Mouse (Mus musculus): ENCODE measurements around the gene Sec61b. TPM values are rescaled to one million over a fixed set of nuclear protein-coding genes. Genes with fewer than 3 reads are reported as not detected.

The Sec61b gene
- polyA plus RNA-seq, 1 experiment from 2014 or later = 456 TPM

- WGBS = 83% methylated on average over 3 of the region's 3 CpGs
- Histone ChIP-seq H3K4me1 (no peaks in the 10 kb centered on the region), H3K27ac (no peak overlapping the region), H3K27me3 (peaks cover 7% of the 10 kb centered on the region; the same call in 1 of the 2 replicates), H3K9me3 (no peaks in the 10 kb centered on the region), H3K4me3 (no peak overlapping the region), H3K36me3 (no peaks in the 10 kb centered on the region), H3K4me2 (no peak overlapping the region), H3K9ac (no peak overlapping the region)
- ATAC-seq (ENCODE audit: insufficient number of reproducible peaks, low FRiP score, low TSS enrichment, low read depth) = no peak
These were observed 25.9 kb upstream of the Sec61b start for GRCm38 (mm10) chr4:47448526-47448925.

- ATAC-seq (ENCODE audit: insufficient number of reproducible peaks, low FRiP score, low TSS enrichment, low read depth) = no peak
- no peaks in the 10 kb centered on the region for H3K4me1 ChIP-seq
- WGBS = 43% methylated on average over 5 of the region's 5 CpGs
These were observed 25.3 kb upstream of the Sec61b start for GRCm38 (mm10) chr4:47449116-47449515.

GRCm38 (mm10) chr4:47449586-47450522 lies 24.6 kb upstream of the Sec61b start:
- Histone ChIP-seq H3K9ac (no peak overlapping the region), H3K4me1 (no peaks in the 10 kb centered on the region), H3K9me3 (no peaks in the 10 kb centered on the region), H3K36me3 (no peaks in the 10 kb centered on the region), H3K27ac (no peak overlapping the region), H3K27me3 (peaks cover 7% of the 10 kb centered on the region; the same call in 1 of the 2 replicates), H3K4me3 (no peak overlapping the region), H3K4me2 (no peak overlapping the region)
- no peak for ATAC-seq (ENCODE audit: insufficient number of reproducible peaks, low FRiP score, low TSS enrichment, low read depth)
- 31% methylated on average over 18 of the region's 18 CpGs for WGBS

More at GRCm38 (mm10) chr4:47449116-47449515, 25.3 kb upstream of the Sec61b start:
- Histone ChIP-seq H3K9me3 (no peaks in the 10 kb centered on the region), H3K27ac (no peak overlapping the region), H3K27me3 (peaks cover 7% of the 10 kb centered on the region; the same call in 1 of the 2 replicates), H3K4me3 (no peak overlapping the region), H3K9ac (no peak overlapping the region), H3K4me2 (no peak overlapping the region), H3K36me3 (no peaks in the 10 kb centered on the region)

GRCm38 (mm10) chr4:47467196-47467595 lies 7.3 kb upstream of the Sec61b start:
- no peak for ATAC-seq (ENCODE audit: insufficient number of reproducible peaks, low FRiP score, low TSS enrichment, low read depth)
- no peaks in the 10 kb centered on the region for H3K27me3 ChIP-seq
- 89% methylated on average over 2 of the region's 2 CpGs for WGBS
- no peak overlapping the region for H3K27ac ChIP-seq
- H3K9me3 ChIP-seq = peaks cover 18% of the 10 kb centered on the region
- H3K4me2 ChIP-seq = no peak overlapping the region
- H3K4me1 ChIP-seq = no peaks in the 10 kb centered on the region
- no peak overlapping the region for H3K9ac ChIP-seq
- H3K36me3 ChIP-seq = peaks cover 57% of the 10 kb centered on the region
- no peak overlapping the region for H3K4me3 ChIP-seq

- H3K36me3 ChIP-seq = peaks cover 60% of the 10 kb centered on the region
- no peak for ATAC-seq (ENCODE audit: insufficient number of reproducible peaks, low FRiP score, low TSS enrichment, low read depth)
- H3K27ac ChIP-seq = peak overlapping the region; percentile 98
- peak overlapping the region; percentile 92 for H3K4me3 ChIP-seq
- H3K4me1 ChIP-seq = peaks cover 23% of the 10 kb centered on the region
- 2% methylated on average over 8 of the region's 14 CpGs for WGBS
- H3K4me2 ChIP-seq = peak overlapping the region; percentile 56
- H3K27me3 ChIP-seq = no peaks in the 10 kb centered on the region
- H3K9me3 ChIP-seq = peaks cover 12% of the 10 kb centered on the region; the same call in 1 of the 2 replicates
- H3K9ac ChIP-seq = peak overlapping the region; percentile 84
These were observed 881 bp upstream of the Sec61b start for GRCm38 (mm10) chr4:47473586-47473967.

- peak overlapping the region; percentile 84 for H3K9ac ChIP-seq
- peaks cover 58% of the 10 kb centered on the region for H3K36me3 ChIP-seq
- H3K9me3 ChIP-seq = peaks cover 4% of the 10 kb centered on the region; the same call in 1 of the 2 replicates
- no peaks in the 10 kb centered on the region for H3K27me3 ChIP-seq
- WGBS = 12% methylated on average over 31 of the region's 31 CpGs
- H3K27ac ChIP-seq = peak overlapping the region; percentile 98
- H3K4me3 ChIP-seq = peak overlapping the region; percentile 92
- peak overlapping the region; percentile 56 for H3K4me2 ChIP-seq
- ATAC-seq (ENCODE audit: insufficient number of reproducible peaks, low FRiP score, low TSS enrichment, low read depth) = 0 out of 2 replicates have a peak, but pooled peaks have one; percentile 4
- H3K4me1 ChIP-seq = peaks cover 23% of the 10 kb centered on the region
These were observed 529 bp downstream of the Sec61b start for GRCm38 (mm10) chr4:47474730-47475643.

- 92% methylated on average over 6 of the region's 6 CpGs for WGBS
- ATAC-seq (ENCODE audit: insufficient number of reproducible peaks, low FRiP score, low TSS enrichment, low read depth) = no peak
- peaks cover 23% of the 10 kb centered on the region for H3K4me1 ChIP-seq
These were observed 3.1 kb downstream of the Sec61b start for GRCm38 (mm10) chr4:47477539-47477938.

GRCm38 (mm10) chr4:47480095-47480494 lies 5.6 kb downstream of the Sec61b start:
- H3K4me2 ChIP-seq = no peak overlapping the region
- peaks cover 72% of the 10 kb centered on the region for H3K36me3 ChIP-seq
- H3K4me1 ChIP-seq = peaks cover 15% of the 10 kb centered on the region
- H3K9me3 ChIP-seq = no peaks in the 10 kb centered on the region
- no peak overlapping the region for H3K9ac ChIP-seq
- no peak overlapping the region for H3K27ac ChIP-seq
- no peaks in the 10 kb centered on the region for H3K27me3 ChIP-seq
- ATAC-seq (ENCODE audit: insufficient number of reproducible peaks, low FRiP score, low TSS enrichment, low read depth) = no peak
- 94% methylated on average over 13 of the region's 13 CpGs for WGBS
- H3K4me3 ChIP-seq = no peak overlapping the region

More at GRCm38 (mm10) chr4:47477539-47477938, 3.1 kb downstream of the Sec61b start:
- H3K27ac ChIP-seq = no peak overlapping the region
- peaks cover 58% of the 10 kb centered on the region for H3K36me3 ChIP-seq
- no peaks in the 10 kb centered on the region for H3K27me3 ChIP-seq
- H3K4me2 ChIP-seq = no peak overlapping the region
- H3K9ac ChIP-seq = no peak overlapping the region
- H3K4me3 ChIP-seq = no peak overlapping the region
- no peaks in the 10 kb centered on the region for H3K9me3 ChIP-seq

- H3K36me3 ChIP-seq = peaks cover 72% of the 10 kb centered on the region
- no peak overlapping the region for H3K4me2 ChIP-seq
- no peak overlapping the region for H3K9ac ChIP-seq
- H3K9me3 ChIP-seq = no peaks in the 10 kb centered on the region
- H3K4me3 ChIP-seq = no peak overlapping the region
- H3K27me3 ChIP-seq = no peaks in the 10 kb centered on the region
- H3K27ac ChIP-seq = no peak overlapping the region
- peaks cover 11% of the 10 kb centered on the region; the same call in 1 of the 2 replicates for H3K4me1 ChIP-seq
- no peak for ATAC-seq (ENCODE audit: insufficient number of reproducible peaks, low FRiP score, low TSS enrichment, low read depth)
- WGBS = 92% methylated on average over 9 of the region's 9 CpGs
These were observed 6.1 kb downstream of the Sec61b start for GRCm38 (mm10) chr4:47480576-47480975.

- H3K4me2 ChIP-seq = no peak overlapping the region
- 0 out of 2 replicates have a peak, but pooled peaks cover 4% of the 10 kb centered on the region for H3K27me3 ChIP-seq
- ATAC-seq (ENCODE audit: insufficient number of reproducible peaks, low FRiP score, low TSS enrichment, low read depth) = no peak
- H3K4me1 ChIP-seq = peaks cover 6% of the 10 kb centered on the region
- no peaks in the 10 kb centered on the region for H3K9me3 ChIP-seq
- H3K27ac ChIP-seq = no peak overlapping the region
- no peak overlapping the region for H3K9ac ChIP-seq
- H3K4me3 ChIP-seq = no peak overlapping the region
- 75% methylated on average over 6 of the region's 6 CpGs for WGBS
- H3K36me3 ChIP-seq = no peaks in the 10 kb centered on the region
These were observed 16.8 kb downstream of the Sec61b start for GRCm38 (mm10) chr4:47491243-47491642.

GRCm38 (mm10) chr4:47492311-47493086 lies 18.0 kb downstream of the Sec61b start:
- Histone ChIP-seq H3K4me3 (no peak overlapping the region), H3K27ac (no peak overlapping the region), H3K9me3 (no peaks in the 10 kb centered on the region), H3K4me1 (peaks cover 6% of the 10 kb centered on the region), H3K4me2 (no peak overlapping the region), H3K36me3 (no peaks in the 10 kb centered on the region), H3K9ac (no peak overlapping the region), H3K27me3 (0 out of 2 replicates have a peak, but pooled peaks cover 4% of the 10 kb centered on the region)
- 21% methylated on average over 12 of the region's 12 CpGs for WGBS
- ATAC-seq (ENCODE audit: insufficient number of reproducible peaks, low FRiP score, low TSS enrichment, low read depth) = no peak
